Mouse (Mus musculus) spleen, adult 2 months (tissue): ENCODE results near the gene Cdk10.

Source experiments
- CTCF ChIP-seq: fragments of 200-500 bp; IDR thresholded peaks from 2 replicates; pipeline ENCODE4 v1.5.1; 2011; ENCODE audit warnings: mild to moderate bottlenecking, inconsistent platforms; ENCODE audit not compliant: insufficient read depth, insufficient read length, insufficient replicate concordance; ENCODE audit errors: extremely low read depth
- POLR2A ChIP-seq: fragments of 200-500 bp; IDR thresholded peaks from 2 replicates; pipeline ENCODE4 v1.6.1; 2011; ENCODE audit warnings: low read depth, low read length, inconsistent platforms

DNA sequence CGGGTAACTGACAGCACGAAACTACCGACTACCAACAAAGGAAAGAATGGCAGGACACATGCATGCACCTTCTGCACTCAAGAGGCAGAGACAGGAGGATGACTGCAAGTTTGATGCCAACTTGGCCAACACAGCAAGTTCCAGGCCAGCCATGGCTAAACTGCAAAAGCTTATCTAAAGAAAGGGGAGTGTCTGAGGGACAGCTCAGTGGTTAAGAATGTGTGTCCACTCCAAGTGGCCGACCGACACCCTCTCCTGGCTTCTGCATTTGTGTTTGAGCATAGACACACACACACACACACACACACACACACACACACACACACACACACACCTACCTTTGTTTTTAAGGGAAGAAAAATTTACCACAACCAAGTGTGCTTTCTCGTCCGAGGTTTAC lies 53.8 kb downstream of the Cdk10 start:
- TF ChIP-seq POLR2A (no peak), CTCF (no peak)
